Mouse (Mus musculus): Measurements from ENCODE around the gene Prdx6.

Gene Prdx6

DNA sequence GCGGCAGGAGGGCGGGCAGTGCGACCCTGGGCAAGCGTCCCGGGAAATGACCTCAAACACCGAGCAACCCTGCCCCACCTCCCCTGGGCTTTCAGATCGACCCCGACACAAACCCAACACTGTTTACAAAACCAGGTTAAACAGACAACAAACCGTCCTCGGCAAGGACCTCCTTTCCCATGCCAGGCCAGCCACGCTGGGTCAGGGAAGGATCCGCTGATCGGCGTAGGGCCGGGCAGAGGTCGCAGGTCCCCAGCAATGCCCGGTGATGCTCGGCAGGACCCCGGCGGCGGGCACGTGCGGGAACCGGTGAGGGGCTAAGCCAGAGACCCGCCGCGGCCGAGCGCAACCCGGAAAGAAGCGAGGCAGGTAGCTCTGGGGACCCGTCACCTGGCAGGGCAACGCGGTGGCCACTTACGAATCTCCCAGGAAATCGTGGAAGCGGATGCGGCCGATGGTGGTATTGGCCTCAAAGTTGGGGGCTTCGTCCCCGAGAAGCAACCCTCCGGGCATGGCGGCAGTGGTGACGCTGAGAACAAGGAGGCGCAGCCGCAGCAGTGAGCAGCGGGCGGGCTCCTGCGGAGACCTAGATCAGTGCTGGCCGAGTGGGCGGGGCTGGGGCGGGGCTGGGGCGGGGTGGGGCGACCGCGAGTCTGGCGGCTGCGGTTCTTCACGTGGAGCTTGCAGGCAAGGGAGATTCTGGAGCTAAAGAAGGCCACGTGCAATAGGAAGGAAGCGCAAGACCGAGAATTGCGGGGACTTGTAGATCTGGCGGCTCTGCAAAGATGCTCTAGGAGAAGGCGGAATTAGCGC is at the start of gene Prdx6:
TSS of gene Prdx6 (minus strand) at position 616 of the 813 bp plus-strand sequence.
- DNase-seq (ENCODE audit: low spot score) = peak; percentile 39

DNA sequence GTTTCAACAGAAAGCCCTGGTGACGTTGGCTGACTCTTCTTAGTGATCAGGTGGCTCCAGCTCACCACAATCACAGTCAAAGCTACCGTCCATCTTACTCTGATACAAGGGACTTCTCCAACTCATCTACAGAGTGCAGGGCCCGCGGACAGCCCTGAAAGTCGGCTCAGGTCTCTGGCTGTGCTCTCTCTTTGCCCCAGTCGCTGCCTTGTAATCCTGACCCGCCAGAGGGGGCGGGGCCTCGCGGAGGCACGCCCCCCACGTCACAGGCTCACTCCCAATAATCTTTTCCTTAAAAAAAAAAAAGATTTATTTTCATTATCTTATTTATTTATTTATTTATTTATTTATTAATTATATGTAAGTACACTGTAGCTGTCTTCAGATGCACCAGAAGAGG is 37.2 kb upstream of the Prdx6 start:
- DNase-seq (ENCODE audit: low spot score) = no peak

GRCm38 (mm10) chr1:161286726-161287310 is 35.8 kb upstream of the Prdx6 start:
- DNase-seq (ENCODE audit: low spot score) = no peak

DNA sequence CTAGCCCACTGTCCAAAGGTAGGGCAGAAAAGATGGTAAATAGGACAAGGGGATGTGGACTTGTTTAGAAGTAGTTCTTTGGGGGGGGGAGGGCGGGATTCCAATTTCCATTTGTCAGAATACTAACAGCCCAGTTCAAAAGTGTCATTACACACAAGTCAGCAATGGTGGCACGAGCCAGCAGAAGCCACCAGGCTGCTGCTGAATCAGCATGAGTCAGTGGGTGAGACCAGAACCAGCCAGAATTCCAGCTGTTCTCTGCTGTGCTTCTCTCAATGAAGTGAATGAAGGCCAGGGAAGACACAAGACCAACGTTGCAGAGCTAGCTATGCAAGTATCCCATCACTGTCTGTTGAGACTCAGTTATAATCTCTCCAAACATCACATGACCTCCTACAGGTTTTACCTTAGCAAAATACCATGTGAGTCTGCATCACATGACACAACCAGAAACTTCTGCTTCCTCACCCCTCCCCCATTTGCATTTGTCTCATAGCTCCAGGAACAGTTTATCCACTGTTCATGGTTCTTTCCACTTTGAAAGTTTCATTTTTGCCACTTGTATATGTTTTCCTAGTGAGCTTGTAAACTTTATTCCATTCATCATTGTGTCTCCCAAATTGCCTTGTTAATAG is 30.2 kb upstream of the Prdx6 start:
- DNase-seq (ENCODE audit: low spot score) = no peak

- DNase-seq (ENCODE audit: low spot score) = no peak
These were observed 28.4 kb upstream of the Prdx6 start for GRCm38 (mm10) chr1:161279244-161279908.

- no peak for DNase-seq (ENCODE audit: low spot score)
These were observed 22.5 kb upstream of the Prdx6 start for GRCm38 (mm10) chr1:161273486-161273885.

DNA sequence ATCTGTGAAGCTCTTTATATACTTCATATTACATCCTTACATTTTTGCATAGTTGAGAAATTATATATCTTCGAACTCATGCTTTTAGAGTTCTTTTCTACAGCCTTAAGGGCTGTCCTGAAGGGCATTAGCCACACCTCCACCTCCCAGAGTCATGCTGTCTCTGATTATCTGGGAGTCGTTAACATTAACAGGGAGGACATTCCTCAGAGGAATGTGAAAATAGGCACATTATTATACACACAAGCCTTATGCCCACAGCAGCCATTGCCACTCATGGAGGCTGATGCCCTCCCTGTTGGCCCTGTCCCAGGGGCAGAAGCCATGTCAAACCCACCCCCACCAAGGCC is 20.4 kb upstream of the Prdx6 start:
- no peak for DNase-seq (ENCODE audit: low spot score)

GRCm38 (mm10) chr1:161270776-161271460 is 19.9 kb upstream of the Prdx6 start:
- DNase-seq (ENCODE audit: low spot score) = no peak

DNA sequence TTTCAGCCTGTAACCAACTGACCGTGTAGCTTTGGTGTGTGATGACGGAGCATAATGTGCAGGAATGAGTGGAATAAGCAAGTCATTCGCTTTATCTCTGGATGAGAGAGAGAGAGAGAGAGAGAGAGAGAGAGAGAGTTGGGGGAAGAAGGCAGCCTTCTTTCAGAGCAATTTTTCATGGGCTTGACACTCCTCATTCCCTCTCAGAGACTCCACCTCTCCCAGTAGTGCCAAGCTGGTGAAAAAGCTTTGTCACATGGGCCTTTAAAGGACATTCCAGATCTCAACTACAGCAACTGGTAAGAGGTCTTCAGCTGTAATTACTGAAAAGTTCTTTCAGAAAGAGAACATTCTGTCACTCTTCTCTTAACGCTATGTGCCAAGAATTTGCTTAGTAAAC is 18.3 kb upstream of the Prdx6 start:
- DNase-seq (ENCODE audit: low spot score) = no peak

DNA sequence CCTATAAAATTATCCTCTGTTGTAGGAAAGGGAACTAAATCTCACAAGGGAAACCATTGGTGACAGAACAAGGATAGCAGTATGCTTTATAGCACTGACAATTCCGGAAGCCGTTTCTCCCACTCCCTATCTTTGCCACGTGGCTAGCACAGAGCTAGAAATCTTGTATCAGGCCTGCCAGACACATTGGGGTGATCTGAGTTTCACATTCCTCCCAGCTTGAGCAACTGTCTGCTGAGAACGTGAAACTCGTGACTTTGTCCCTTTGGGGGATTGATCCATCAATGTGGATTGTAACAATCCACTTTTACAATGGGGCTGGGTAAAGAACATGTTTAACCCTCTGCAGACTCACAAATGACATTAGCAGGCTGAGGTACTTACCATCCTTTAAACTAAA is 17.9 kb upstream of the Prdx6 start:
- no peak for DNase-seq (ENCODE audit: low spot score)

- no peak for DNase-seq (ENCODE audit: low spot score)
These were observed 17.1 kb upstream of the Prdx6 start for GRCm38 (mm10) chr1:161268116-161268515.

- DNase-seq (ENCODE audit: low spot score) = no peak
These were observed 13.9 kb upstream of the Prdx6 start for GRCm38 (mm10) chr1:161264961-161265360.

DNA sequence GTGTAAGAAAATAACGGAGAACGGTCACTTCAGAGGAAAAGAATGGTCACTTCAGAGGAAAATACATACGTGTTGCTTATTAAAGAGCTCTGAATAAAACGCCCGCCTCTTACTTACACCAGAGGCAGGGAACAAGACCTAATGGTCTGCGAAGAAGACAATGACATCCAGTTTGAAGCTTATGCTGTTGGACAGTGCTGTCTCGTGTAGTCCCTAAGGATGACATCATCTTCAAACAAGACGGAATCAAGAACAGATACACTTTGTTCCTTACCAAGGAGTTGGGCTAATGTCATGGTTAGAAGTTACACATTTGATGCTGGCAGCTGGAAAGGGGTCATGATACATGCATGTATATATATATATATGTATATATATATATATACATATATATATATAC is 12.6 kb upstream of the Prdx6 start:
- no peak for DNase-seq (ENCODE audit: low spot score)

GRCm38 (mm10) chr1:161262542-161262941 is 11.5 kb upstream of the Prdx6 start:
- DNase-seq (ENCODE audit: low spot score) = no peak

- DNase-seq (ENCODE audit: low spot score) = no peak
These were observed 9.7 kb upstream of the Prdx6 start for GRCm38 (mm10) chr1:161260761-161261160.

DNA sequence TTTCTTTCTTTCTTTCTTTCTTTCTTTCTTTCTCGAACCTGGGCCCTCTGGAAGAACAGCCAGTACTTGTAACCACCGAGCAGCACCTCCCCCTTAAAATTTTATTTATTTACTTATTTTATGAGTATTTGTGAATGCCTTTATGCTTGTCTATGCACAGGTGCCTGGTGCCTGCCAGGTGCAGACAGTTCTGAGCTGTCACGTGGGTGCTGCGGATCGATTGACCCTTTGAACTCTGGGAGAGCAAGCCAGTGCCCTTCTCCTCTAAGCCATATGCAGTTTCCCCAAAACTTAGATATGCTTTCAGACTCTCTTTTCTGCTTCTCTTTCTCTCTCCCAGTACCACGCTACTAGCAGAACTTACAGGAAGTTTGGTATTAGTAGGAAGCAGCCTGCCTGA is 8.1 kb upstream of the Prdx6 start:
- no peak for DNase-seq (ENCODE audit: low spot score)

GRCm38 (mm10) chr1:161258331-161258730 is 7.3 kb upstream of the Prdx6 start:
- no peak for DNase-seq (ENCODE audit: low spot score)

DNA sequence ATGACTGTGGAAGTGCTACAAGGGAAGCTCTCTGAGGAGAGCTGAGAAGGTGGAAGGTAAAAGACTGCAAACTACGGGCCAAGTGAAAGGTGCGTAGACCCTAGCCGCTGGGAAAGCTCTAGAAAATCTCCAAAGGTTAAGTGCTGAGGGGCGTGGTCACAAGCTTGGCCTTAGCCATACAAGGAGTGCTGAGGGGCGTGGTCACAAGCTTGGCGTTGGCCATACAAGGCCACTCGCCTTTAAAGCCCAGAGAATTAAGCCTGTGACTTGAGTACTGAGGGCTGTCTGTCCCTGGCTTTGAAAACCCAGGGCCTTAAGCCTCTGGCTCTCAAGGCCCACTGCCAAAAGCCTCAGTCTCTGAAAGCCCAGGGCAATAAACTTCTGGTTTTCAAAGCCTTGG is 5.9 kb upstream of the Prdx6 start:
- no peak for DNase-seq (ENCODE audit: low spot score)

- no peak for DNase-seq (ENCODE audit: low spot score)
These were observed 3.3 kb upstream of the Prdx6 start for GRCm38 (mm10) chr1:161254361-161254760.

- no peak for DNase-seq (ENCODE audit: low spot score)
These were observed 1.9 kb upstream of the Prdx6 start for GRCm38 (mm10) chr1:161252901-161253300.

- DNase-seq (ENCODE audit: low spot score) = no peak
These were observed 1.3 kb upstream of the Prdx6 start for GRCm38 (mm10) chr1:161252365-161252764.

Data from urinary bladder, postnatal 10 days (tissue).